Mouse (Mus musculus): ENCODE measurements around the gene Ptrh1.

The Ptrh1 gene

DNA sequence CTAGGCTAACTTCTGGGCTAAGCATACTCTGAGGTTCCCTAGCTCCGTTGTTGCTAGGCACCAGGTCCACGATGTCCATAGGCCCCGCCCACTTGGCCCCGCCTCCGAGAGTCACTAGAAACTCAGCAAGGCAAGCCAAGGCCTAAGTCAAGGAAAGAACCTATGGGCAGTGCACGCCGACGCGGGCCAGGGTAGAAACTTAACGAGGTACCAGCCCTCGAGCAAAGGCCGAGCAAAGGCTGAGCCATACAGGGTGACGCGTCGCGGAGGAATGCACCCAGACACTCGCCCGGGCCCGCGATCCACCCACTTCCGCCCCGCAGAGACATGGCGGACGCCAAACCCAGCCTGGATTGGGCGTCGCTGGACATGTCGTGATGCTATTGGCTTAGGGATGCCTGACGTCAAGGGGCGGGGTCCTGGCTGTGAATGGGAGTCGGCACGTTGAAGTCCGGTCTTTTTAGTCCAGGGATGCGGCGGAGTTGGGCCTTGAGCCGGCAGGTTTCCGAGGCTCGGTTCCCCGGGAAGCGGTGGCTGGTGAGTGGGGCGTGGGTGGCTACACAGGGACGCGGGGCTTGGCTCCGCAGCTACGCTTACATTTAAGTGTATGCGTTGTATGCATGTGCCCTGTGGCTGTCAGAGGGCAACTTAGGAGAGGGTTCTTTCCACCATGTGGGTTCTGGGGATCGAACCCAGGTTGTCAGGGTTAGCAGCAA lies at the start of gene Ptrh1, which contains the start of gene Ttc16:
Gene Ptrh1, plus strand, starts transcription at position 428 of the 716 bp plus-strand sequence.
Gene Ttc16, minus strand, starts transcription at position 275 of the 716 bp plus-strand sequence.
- peak; percentile 97 to 98 for DNase-seq (ENCODE audit: low spot score in 2 of 2)

DNA sequence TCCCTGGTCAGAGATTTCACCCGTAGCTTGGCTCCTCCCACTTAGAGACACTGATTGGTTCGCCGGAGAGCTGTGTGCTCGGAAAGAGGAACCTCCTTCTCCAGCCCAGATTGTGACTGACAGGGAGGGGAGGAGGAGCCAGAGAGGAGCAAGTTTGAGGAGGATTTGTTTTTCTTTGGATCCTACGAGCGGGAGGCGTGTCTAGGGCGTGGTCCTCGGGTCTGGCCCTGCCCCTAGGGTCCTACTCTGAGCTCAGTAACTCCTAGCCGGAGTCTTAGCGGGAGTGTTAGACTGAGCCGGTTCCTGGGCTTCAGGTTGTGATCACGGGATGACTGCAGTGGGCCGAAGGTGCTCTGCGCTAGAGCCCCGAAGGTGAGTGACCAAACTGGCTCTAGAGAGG lies 48.2 kb upstream of the Ptrh1 start:
- DNase-seq (ENCODE audit: low spot score in 2 of 2): peak; percentile 98

- DNase-seq (ENCODE audit: low spot score in 2 of 2): peak; percentile 74 to 91
Measured at GRCm38 (mm10) chr2:32728463-32728862, 47.1 kb upstream of the Ptrh1 start.

- no peak for DNase-seq (ENCODE audit: low spot score in 2 of 2)
Measured at GRCm38 (mm10) chr2:32729547-32729946, 46.0 kb upstream of the Ptrh1 start.

GRCm38 (mm10) chr2:32730854-32731253 lies 44.7 kb upstream of the Ptrh1 start:
- peak in 1 of 2 experiments; percentile 31 for DNase-seq (ENCODE audit: low spot score in 2 of 2)

DNA sequence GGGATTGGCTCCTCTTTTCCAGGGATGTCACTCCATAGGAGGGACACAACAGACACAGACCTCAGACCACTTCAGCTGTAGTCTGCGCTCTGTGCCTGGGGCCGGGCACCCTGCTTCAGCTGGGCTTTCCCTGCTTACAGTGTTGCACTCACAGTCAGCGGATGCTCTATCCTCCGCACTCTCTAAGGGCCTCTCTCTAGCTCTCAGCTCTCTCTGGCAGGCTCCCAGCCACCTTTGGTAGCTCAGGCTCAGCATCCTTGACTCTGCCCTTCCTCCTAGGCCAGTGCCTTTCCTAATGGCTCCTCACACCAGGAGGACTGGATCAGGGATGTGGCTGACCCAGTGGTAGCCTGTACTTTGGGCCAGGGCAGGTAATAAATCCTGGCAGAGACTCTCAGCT lies 43.7 kb upstream of the Ptrh1 start:
- no peak for DNase-seq (ENCODE audit: low spot score in 2 of 2)

DNA sequence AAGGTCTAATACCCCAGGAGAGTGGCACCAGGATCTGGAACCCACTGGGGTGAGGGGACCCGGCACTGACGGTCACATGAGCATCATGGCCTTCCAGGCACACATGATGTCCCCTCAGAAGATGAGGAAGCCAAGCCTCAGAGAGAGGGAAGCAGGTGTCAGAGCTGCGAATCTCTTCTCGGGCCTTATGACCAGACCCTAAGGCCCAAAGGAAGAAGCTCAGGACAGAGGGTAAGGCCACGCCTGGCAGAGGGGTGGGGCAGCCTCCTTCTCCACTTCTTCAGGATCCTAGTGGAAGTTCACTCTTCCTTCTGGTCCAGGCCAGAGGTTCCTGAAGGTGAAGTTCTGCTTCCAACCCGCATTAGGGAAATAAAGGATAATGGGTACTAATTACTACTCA lies 42.9 kb upstream of the Ptrh1 start:
- DNase-seq (ENCODE audit: low spot score in 2 of 2): peak in 1 of 2 experiments; percentile 68

DNA sequence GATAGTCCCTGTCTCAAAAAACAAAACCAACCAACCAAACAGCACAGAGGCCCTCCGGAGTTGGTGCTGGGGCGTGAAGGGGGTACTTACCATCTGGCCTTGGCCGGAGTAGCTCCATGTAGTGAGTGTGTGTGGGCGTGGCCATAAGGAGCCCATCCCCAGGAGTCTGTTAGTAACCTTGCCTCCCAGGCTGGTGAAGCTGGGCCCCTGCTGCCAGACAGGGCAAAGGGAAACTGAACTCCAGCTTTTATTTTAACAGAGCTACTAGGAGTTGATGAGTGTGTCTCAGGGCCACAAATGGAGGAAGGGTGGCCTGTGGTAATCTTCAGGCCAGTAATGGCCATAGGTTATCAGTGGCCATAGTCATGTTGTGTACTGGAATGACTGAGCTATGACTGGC lies 41.1 kb upstream of the Ptrh1 start:
- DNase-seq (ENCODE audit: low spot score in 2 of 2): peak; percentile 30 to 58

DNA sequence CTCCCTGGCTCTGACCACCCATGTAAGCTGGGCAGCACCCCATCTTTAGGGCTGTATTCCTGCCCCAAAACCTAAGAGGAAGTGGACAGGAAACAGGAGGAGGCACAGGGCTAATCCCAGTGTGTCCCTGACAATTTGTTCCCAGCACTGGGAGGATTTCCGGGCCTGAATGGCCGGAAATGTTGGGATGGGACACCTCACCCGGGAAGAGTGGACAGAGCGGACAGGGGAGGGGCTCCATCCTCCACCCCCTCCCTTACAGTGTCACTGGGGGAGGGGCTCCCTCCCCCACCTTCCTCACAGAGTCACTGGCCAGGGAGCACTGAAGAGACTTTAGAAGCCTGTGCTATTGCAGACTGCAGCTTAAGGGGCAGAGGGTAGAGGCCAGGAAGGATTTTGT lies 40.7 kb upstream of the Ptrh1 start:
- DNase-seq (ENCODE audit: low spot score in 2 of 2): peak; percentile 84 to 94

- DNase-seq (ENCODE audit: low spot score in 2 of 2): no peak
Measured at GRCm38 (mm10) chr2:32736306-32736829, 39.2 kb upstream of the Ptrh1 start.

DNA sequence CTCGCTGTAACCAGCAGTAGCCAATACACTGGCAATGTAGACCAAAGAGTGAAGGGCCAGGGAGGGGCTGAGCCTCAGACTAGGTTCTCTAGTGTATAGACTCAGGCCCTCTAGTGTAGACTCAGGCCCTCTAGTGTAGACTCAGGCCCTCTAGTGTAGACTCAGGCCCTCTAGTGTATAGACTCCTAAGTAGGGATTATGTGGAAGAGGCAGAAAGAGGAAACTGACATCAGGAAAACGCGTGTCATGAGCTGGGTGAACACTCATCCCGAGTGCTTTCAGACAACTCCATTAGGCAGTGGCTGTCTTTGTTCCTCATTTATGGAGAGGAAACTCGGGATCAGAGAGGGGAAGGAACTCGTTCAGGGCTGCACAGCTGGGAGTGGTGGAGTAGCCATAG lies 38.6 kb upstream of the Ptrh1 start:
- DNase-seq (ENCODE audit: low spot score in 2 of 2): no peak

- no peak for DNase-seq (ENCODE audit: low spot score in 2 of 2)
Measured at GRCm38 (mm10) chr2:32739311-32739710, 36.3 kb upstream of the Ptrh1 start.

GRCm38 (mm10) chr2:32740916-32741272 lies 34.7 kb upstream of the Ptrh1 start, which contains the start of gene 6330409D20Rik:
6330409D20Rik (minus strand) TSS chr2:32741016.
- no peak for DNase-seq (ENCODE audit: low spot score in 2 of 2)

- peak in 1 of 2 experiments; percentile 30 for DNase-seq (ENCODE audit: low spot score in 2 of 2)
Measured at GRCm38 (mm10) chr2:32741273-32742172, 34.1 kb upstream of the Ptrh1 start.

GRCm38 (mm10) chr2:32742173-32742531 lies 33.4 kb upstream of the Ptrh1 start:
- DNase-seq (ENCODE audit: low spot score in 2 of 2): no peak

DNA sequence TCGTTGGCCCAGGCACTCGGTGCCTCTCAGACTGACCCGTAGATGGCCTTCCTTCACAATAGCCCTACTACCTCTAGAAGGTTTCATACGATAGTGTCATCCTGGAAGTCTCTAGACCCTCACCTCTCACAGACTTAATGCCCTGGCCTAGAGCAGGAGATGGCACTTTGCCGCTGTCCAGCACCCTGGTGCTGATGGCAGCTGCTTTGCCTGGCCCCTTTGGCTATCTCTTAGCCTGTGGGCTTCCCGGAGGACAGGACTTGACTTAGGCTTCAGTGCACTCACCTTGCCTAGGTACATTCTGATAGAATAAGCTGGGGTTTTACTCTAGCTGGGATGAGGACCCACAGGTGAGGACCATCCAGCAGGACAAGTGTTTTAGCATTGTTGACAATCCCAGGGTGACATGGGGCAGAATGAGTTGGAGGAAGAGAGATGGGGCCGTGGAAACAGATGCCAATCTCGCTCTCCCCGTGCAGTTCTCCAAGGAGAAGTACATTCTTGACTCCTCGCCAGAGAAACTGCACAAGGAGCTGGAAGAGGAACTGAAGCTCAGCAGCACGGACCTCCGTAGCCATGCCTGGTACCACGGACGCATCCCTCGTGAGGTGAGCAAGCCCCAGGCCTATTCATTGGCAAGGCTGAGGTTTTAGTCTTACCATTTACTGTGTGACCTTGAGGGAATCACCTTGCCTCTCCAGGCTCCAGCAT lies 31.2 kb upstream of the Ptrh1 start:
- DNase-seq (ENCODE audit: low spot score in 2 of 2): no peak

GRCm38 (mm10) chr2:32749082-32749481 lies 26.5 kb upstream of the Ptrh1 start:
- DNase-seq (ENCODE audit: low spot score in 2 of 2): no peak

DNA sequence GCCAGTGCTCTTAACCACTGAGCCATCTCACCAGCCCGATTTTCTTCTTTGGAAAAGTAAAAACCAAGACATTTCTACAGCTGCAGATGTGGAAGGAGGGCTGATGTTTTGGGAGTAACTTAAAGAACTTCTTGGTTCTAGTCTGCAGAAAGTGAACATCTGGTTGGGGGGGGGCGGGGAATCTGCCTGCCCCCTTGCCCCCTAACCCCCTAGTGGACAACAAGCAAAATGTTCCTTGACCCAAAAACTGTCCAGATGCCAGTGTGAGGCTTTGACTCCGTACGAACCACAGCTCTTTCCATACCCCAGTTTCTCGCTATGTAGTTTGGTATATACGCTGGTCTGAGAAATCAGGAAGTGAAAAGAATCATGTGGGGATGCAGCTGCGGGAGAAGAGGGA lies 25.4 kb upstream of the Ptrh1 start:
- DNase-seq (ENCODE audit: low spot score in 2 of 2): no peak

GRCm38 (mm10) chr2:32750887-32751664 lies 24.5 kb upstream of the Ptrh1 start:
- peak in 1 of 2 experiments; percentile 47 for DNase-seq (ENCODE audit: low spot score in 2 of 2)

DNA sequence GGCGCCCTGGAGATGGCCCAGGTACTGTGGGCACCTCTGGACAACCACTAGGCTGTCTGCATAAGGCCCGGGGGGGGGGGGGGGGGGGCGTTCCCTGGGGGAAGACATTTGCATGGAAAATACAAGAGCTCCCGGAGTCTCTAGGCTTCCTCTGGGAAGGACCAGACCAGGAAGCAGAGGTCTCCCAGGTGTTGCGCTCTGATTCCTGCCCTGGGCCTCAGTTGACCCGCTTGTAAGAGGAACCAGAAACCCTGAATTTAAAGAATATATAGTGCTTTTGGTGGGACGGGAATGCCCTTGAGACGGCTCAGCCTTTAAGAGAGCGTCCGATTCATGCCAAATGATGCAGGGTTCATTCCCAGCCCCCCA lies 23.9 kb upstream of the Ptrh1 start:
- DNase-seq (ENCODE audit: low spot score in 2 of 2): no peak

- no peak for DNase-seq (ENCODE audit: low spot score in 2 of 2)
Measured at GRCm38 (mm10) chr2:32752181-32752580, 23.4 kb upstream of the Ptrh1 start.

Measured in heart, adult 9 months (tissue).